Mouse (Mus musculus) liver, embryonic 11.5 days (tissue): Measurements from ENCODE around the gene Cry2. TPM values are rescaled to one million over a fixed set of nuclear protein-coding genes. Genes with fewer than 3 reads are reported as not detected.

Experiments
- ATAC-seq: fragments of 200-750 bp; cut with Nextera tagmentation; replicated peaks from 2 replicates; pipeline ENCODE4 v1.8.0; 2017; ENCODE audit warnings: moderate number of reproducible peaks, mild to moderate bottlenecking, moderate TSS enrichment, moderate library complexity; ENCODE audit not compliant: low FRiP score
- DNase-seq: peaks from one replicate; pipeline ENCODE4 v3.0.0-alpha.2; 2017; ENCODE audit warnings: low spot score
- H3K27ac ChIP-seq: fragments of 300-500 bp; sonication (generic); 2 replicates; pipeline ENCODE4 v1.5.1; 2014; ENCODE audit warnings: mild to moderate bottlenecking, low read depth, low read length, control low read depth
- H3K27me3 ChIP-seq: fragments of 300-500 bp; sonication (generic); replicated peaks from 2 replicates; pipeline ENCODE4 v1.6.1; 2014; ENCODE audit warnings: low read length, mixed read lengths; ENCODE audit not compliant: control insufficient read depth, insufficient read depth
- H3K36me3 ChIP-seq: fragments of 300-500 bp; sonication (generic); 2 replicates; pipeline ENCODE4 v1.6.1; 2014; ENCODE audit warnings: mild to moderate bottlenecking, low read length, moderate library complexity, mixed read lengths; ENCODE audit not compliant: control insufficient read depth, insufficient read depth
- H3K4me1 ChIP-seq: fragments of 300-500 bp; sonication (generic); replicated peaks from 2 replicates; pipeline ENCODE4 v1.6.1; 2014; ENCODE audit warnings: low read length, mixed read lengths; ENCODE audit not compliant: control insufficient read depth, insufficient read depth
- H3K4me2 ChIP-seq: fragments of 300-500 bp; sonication (generic); 2 replicates; pipeline ENCODE4 v1.6.1; 2014; ENCODE audit warnings: mild to moderate bottlenecking, control low read depth, moderate library complexity
- H3K4me3 ChIP-seq: fragments of 300-500 bp; sonication (generic); 2 replicates; pipeline ENCODE4 v1.5.1; 2014; ENCODE audit warnings: low read depth, low read length, control low read depth
- H3K9ac ChIP-seq: fragments of 300-500 bp; sonication (generic); 2 replicates; pipeline ENCODE4 v1.6.1; 2014; ENCODE audit warnings: low read depth, low read length, control low read depth
- H3K9me3 ChIP-seq: fragments of 300-500 bp; sonication (generic); 2 replicates; pipeline ENCODE4 v1.6.1; 2016; ENCODE audit warnings: low read length, inconsistent platforms, mixed read lengths; ENCODE audit not compliant: control insufficient read depth
- WGBS: fragments of 180-500 bp; shearing (Covaris S2); extraction: QIAGEN DNeasy Blood & Tissue Kit; methylation state at CpG from one replicate; pipeline ENCODE4 v1.1.7; 2014; 5-methylcytosine and 5-hydroxymethylcytosine counted together
- polyA plus RNA-seq: library from polyadenylated mRNA; unstranded; fragments of >200 nt; fragmentation: Nextera tagmentation; extraction: Ambion mirVana; gene quantifications from 2 replicates; pipeline ENCODE4 v1.2.1, GENCODE M21; 2014

Gene Cry2
- polyA plus RNA-seq, 1 experiment from 2014 or later, result 22.5 TPM

DNA sequence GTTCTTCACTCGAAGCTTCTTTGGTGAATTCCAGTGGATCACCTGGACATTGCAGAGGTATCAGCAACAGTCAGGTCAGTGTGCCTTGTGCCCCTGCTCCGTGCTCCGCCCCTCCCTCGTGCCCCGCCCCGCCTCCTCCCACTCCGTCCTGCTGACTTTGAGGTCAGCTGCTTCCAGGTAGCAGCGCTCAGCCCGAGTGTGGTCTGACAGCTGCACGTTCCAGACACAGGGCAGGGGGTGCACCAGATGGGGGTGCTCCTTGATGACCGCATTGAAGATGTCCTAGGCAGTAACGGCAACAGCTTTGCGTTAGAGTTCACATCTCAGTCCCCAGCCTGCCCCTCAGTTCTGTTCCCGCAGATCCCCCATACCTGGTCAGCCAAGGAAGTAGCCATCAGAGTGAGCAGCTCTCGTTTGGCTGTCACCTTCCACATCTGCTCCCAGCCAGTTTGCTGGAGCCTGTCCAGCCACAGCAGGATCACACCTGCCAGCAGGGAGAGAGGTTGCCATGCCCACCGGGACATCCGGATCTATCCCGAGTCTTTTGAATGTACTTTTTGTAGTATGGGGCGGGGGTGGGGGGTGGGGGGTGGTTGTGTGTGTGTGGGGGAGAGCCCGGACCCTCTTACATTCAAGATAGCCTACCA, 66.3 kb downstream of the Cry2 start:
- H3K4me2 ChIP-seq, result no peak overlapping the region
- peaks cover 3% of the 10 kb centered on the region; the same call in 1 of the 2 replicates for H3K36me3 ChIP-seq
- H3K27ac ChIP-seq, result no peak overlapping the region
- H3K4me3 ChIP-seq, result no peak overlapping the region
- H3K27me3 ChIP-seq, result peaks cover 43% of the 10 kb centered on the region
- no peak overlapping the region for H3K9ac ChIP-seq
- WGBS, result 28% methylated on average over 20 of the region's 20 CpGs
- peaks cover 2% of the 10 kb centered on the region; the same call in 1 of the 2 replicates for H3K4me1 ChIP-seq
- ATAC-seq (no peak), DNase-seq (no peak)
- H3K9me3 ChIP-seq, result no peaks in the 10 kb centered on the region

DNA sequence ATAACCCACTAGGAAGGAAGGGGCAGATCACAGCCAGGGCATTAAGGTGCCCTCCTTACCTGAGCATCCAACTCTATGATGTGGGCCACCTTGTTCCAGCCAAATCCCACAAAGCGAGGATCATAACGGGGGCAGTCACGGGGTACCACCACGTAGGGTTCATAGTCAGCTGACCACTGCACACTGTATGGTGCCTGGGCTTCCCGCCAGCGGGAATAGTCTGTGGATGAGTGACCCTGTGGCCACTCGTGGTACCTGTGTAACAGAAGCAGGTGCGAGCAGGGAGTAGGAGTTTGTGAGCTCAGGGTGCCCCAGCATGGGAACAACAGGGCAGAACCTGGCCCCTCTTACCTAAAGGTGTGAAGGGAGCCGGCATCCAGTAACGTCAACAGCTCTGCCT, 68.3 kb downstream of the Cry2 start:
- DNase-seq, result no peak
- no peak for ATAC-seq
- peaks cover 3% of the 10 kb centered on the region; the same call in 1 of the 2 replicates for H3K36me3 ChIP-seq
- H3K9me3 ChIP-seq, result no peaks in the 10 kb centered on the region
- no peak overlapping the region for H3K9ac ChIP-seq
- H3K4me1 ChIP-seq, result no peaks in the 10 kb centered on the region; the same call in 1 of the 2 replicates
- 88% methylated on average over 10 of the region's 10 CpGs for WGBS
- H3K27ac ChIP-seq, result no peak overlapping the region
- H3K4me3 ChIP-seq, result no peak overlapping the region
- peaks cover 24% of the 10 kb centered on the region for H3K27me3 ChIP-seq
- no peak overlapping the region for H3K4me2 ChIP-seq

DNA sequence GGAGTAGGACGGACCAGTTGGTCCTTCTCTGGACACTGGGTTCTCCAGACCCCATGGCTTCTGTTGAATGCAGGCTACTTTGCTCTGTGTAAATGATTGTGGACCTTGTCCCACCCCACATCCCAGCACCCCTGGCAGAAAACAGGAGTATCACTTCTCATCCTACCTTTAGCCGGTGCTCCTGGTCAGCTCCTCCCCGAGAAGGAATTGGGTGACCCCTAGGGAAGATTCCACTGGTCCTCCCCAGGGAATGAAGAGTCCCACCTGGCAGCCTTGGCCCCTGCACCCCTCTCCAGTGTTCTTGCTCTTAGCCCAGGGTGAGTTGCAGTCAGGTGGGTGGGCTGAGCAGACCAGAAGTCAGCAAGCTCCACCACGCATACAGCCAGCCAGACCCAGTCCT, 69.8 kb downstream of the Cry2 start:
- Histone ChIP-seq H3K9ac (no peak overlapping the region), H3K27me3 (peaks cover 10% of the 10 kb centered on the region), H3K4me2 (no peak overlapping the region), H3K4me3 (no peak overlapping the region), H3K36me3 (peaks cover 3% of the 10 kb centered on the region; the same call in 1 of the 2 replicates), H3K27ac (no peak overlapping the region), H3K9me3 (no peaks in the 10 kb centered on the region), H3K4me1 (no peaks in the 10 kb centered on the region; the same call in 1 of the 2 replicates)
- WGBS, result 89% methylated on average over 4 of the region's 4 CpGs
- ATAC-seq (no peak), DNase-seq (no peak)

DNA sequence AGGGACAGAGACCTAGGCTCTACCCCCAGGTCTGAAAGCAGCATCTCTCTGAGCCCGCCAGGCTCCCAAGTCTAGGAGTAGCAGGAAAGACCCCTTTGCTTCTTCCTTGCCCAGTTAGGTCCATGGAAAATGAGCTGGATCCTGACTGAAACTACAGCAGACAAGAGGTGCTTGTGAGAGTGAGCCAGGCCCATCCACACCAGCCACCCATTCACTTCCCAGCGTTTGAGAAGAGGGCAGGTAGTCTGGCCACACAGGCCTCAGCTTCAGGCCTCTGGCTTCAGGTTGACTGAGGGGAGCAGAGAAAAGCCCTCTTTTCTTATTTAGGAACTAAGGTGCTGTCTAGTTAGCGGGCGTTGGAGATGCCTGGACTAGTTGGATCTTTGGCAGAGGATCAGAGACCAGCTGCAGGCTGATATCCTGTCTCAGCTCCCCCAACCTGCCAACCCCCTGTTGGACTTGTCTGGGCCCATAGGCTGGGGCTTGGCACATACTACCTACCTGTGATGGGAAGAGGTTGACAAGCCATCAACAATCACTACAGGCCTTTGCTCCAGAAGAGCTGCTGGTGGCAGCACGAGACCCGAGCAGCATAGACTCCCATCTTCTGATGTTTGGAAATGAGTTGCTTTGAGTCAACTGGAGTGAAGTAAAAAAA, 71.1 kb downstream of the Cry2 start:
- DNase-seq (no peak), ATAC-seq (no peak)
- H3K4me1 ChIP-seq, result no peaks in the 10 kb centered on the region; the same call in 1 of the 2 replicates
- no peak overlapping the region for H3K9ac ChIP-seq
- H3K9me3 ChIP-seq, result no peaks in the 10 kb centered on the region
- H3K4me2 ChIP-seq, result no peak overlapping the region
- no peak overlapping the region for H3K4me3 ChIP-seq
- H3K36me3 ChIP-seq, result peaks cover 3% of the 10 kb centered on the region; the same call in 1 of the 2 replicates
- H3K27me3 ChIP-seq, result peaks cover 4% of the 10 kb centered on the region
- 91% methylated on average over 6 of the region's 6 CpGs for WGBS
- no peak overlapping the region for H3K27ac ChIP-seq

DNA sequence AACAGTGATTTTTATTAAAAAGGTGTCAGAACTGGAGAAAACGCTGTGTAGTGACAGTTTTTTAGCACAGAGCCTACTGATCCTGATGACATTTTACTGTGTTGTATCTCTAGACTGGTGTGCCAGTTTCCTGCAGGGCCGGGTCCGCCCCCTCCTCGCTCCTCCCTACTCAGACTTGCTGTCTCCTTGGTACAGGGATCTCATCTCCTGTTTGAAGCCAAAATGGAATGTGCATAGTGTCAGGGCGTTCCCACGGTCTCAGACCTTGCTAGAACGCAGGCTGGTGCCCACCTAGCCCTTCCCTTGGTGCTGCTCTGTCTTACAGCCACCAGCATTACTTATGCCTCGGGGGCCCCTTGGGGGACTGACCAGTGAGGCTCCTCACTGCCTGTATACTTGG, 72.0 kb downstream of the Cry2 start:
- Histone ChIP-seq H3K4me3 (no peak overlapping the region), H3K9ac (no peak overlapping the region), H3K4me1 (no peaks in the 10 kb centered on the region; the same call in 1 of the 2 replicates), H3K27me3 (no peaks in the 10 kb centered on the region), H3K36me3 (peaks cover 5% of the 10 kb centered on the region; the same call in 1 of the 2 replicates), H3K9me3 (no peaks in the 10 kb centered on the region), H3K27ac (no peak overlapping the region), H3K4me2 (no peak overlapping the region)
- DNase-seq (no peak), ATAC-seq (no peak)
- 80% methylated on average over 8 of the region's 8 CpGs for WGBS

DNA sequence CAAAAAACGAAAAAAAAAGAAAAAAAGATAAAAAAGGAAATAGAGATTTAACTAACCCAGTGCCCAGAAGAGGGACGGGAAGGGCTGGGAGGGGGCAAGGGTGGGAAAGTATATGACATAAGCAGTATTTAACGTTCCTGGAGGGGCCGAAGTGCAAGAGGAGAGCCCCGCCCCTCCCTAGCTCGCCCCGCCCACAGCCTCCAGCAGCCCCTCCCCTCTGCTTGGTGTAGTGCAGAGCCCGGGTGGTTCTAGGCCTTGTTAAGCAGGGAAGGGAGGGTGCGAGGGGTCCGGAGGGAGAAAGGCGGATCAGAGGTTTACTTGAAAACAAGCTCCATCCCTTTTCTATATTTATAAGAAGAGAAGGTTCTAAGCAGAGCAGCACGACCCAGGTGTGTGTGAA, 73.0 kb downstream of the Cry2 start:
- no peak overlapping the region for H3K4me3 ChIP-seq
- no peak for DNase-seq
- no peaks in the 10 kb centered on the region for H3K9me3 ChIP-seq
- no peak overlapping the region; the same call in 1 of the 2 replicates for H3K4me2 ChIP-seq
- ATAC-seq, result peak; percentile 62
- no peak overlapping the region for H3K27ac ChIP-seq
- WGBS, result 25% methylated on average over 12 of the region's 12 CpGs
- no peak overlapping the region for H3K9ac ChIP-seq
- no peaks in the 10 kb centered on the region for H3K27me3 ChIP-seq
- H3K36me3 ChIP-seq, result peaks cover 5% of the 10 kb centered on the region; the same call in 1 of the 2 replicates
- H3K4me1 ChIP-seq, result no peaks in the 10 kb centered on the region; the same call in 1 of the 2 replicates

DNA sequence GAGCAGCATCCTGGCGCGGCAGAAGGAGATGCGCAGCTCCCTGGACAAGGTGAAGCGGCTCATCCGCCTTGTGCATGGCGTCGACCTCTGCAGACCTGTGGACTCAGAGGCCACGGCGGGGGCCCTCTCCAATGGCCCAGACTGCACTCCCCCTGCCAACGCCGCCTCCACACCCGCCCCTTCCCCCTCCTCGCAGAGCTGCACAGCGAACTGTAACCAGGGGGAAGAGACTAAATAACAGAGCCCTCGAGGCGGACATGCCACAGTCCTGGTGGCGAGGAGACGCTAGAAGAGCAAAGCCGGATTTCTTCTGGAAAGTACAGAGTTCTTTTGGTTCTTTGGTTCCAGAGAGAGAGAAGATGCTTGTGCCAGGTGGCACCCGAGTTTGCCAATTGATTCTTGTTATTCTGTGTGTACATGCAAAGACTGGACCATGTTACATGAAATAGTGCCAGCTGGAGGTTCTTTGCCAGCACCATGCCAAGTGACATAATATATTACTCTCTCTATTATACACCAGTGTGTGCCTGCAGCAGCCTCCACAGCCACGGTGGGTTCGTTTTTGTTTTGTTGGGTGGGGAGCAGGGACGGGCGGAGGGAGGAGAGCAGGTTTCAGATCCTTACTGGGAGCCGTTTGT, 73.5 kb downstream of the Cry2 start:
- H3K27me3 ChIP-seq, result no peaks in the 10 kb centered on the region
- H3K27ac ChIP-seq, result no peak overlapping the region
- ATAC-seq (no peak), DNase-seq (no peak)
- H3K36me3 ChIP-seq, result peaks cover 5% of the 10 kb centered on the region; the same call in 1 of the 2 replicates
- no peak overlapping the region for H3K9ac ChIP-seq
- 81% methylated on average over 25 of the region's 25 CpGs for WGBS
- no peak overlapping the region; the same call in 1 of the 2 replicates for H3K4me2 ChIP-seq
- no peaks in the 10 kb centered on the region; the same call in 1 of the 2 replicates for H3K4me1 ChIP-seq
- no peaks in the 10 kb centered on the region for H3K9me3 ChIP-seq
- no peak overlapping the region for H3K4me3 ChIP-seq

DNA sequence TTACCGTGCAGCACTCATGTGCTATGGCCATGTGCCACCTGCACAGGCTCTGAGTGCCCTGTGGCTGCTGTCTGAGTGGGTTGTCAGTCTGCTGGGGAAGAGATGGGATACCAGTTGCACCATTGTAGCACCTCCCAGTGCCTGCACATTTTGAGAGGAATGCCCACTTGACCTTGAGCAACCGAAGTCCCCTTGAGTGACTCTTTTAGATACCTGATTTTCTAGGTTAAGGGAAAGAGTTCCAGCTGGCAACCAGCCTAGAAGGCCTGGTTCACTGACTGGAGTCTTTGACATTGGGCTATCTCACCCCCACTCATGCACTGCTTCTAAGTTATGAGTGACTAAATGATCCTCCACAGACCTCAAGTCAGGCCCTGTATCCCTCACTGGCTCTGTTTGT, 74.5 kb downstream of the Cry2 start:
- no peak overlapping the region for H3K4me2 ChIP-seq
- H3K4me3 ChIP-seq, result no peak overlapping the region
- H3K27me3 ChIP-seq, result no peaks in the 10 kb centered on the region
- WGBS, result 89% methylated on average over 2 of the region's 2 CpGs
- no peak for ATAC-seq
- no peaks in the 10 kb centered on the region for H3K9me3 ChIP-seq
- peaks cover 5% of the 10 kb centered on the region; the same call in 1 of the 2 replicates for H3K36me3 ChIP-seq
- H3K27ac ChIP-seq, result no peak overlapping the region
- DNase-seq, result no peak
- H3K4me1 ChIP-seq, result no peaks in the 10 kb centered on the region; the same call in 1 of the 2 replicates
- H3K9ac ChIP-seq, result no peak overlapping the region
